18 mouse cellular contexts compared by ENCODE assay signal in the genomic region with DNA sequence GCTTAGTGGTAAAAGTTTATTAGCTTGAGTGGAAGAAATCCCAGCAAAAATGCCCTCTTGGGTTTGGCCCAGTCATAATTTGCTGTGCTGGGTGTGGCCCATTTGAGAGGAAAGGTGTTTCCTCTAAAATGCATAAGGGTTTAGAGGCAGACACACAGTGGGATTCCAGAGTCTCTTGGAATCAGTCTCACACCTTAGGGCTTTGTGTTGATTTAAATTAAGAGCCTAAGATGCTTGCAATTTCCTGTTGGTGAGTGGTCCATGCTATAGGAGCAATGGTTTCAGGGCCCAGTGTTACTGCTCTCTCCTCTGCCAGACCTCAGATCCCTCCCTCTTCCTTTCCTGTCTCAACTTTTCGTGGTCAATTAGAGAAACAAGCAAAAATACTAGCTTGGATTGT. TPM values are rescaled to one million over a fixed set of nuclear protein-coding genes. Genes with fewer than 3 reads are reported as not detected.
DNase-seq lines count a peak whose midpoint lies in the region; ATAC-seq and TF ChIP-seq lines count a peak whose summit lies in the region.
"Had no signal": no experiment of that assay in that cellular context is flagged by ENCODE, and none has a peak within 500 bp of the region (broad histone marks: within the 10 kb centered on the region; RNA-seq: fewer than 3 reads in every experiment).

No protein-coding gene starts in this region.

- no peak for DNase-seq in embryonic facial prominence, embryonic 10.5 days (ENCODE audit: low spot score)
- DNase-seq in kidney, postnatal 25 days, result no peak
- DNase-seq in cerebellum, postnatal 4 days (ENCODE audit: low spot score in 2 of 2), result no peak
- DNase-seq in right cerebral cortex, postnatal 10 days (ENCODE audit: low spot score in 2 of 2), result no peak
- DNase-seq: cerebellum, postnatal 14 days; gastrocnemius, postnatal 25 days; layer of hippocampus, postnatal 36 days; lung, postnatal 36 days; thymus, postnatal 36 days had no signal

- no peaks in the 10 kb centered on the region for H3K9me3 ChIP-seq in embryonic facial prominence, embryonic 13.5 days
- no peaks in the 10 kb centered on the region for H3K9me3 ChIP-seq in embryonic facial prominence, embryonic 10.5 days
- no peaks in the 10 kb centered on the region for H3K9me3 ChIP-seq in kidney, embryonic 15.5 days (replicated peaks)
- H3K9me3 ChIP-seq in limb, embryonic 12.5 days, result no peaks in the 10 kb centered on the region
- H3K9me3 ChIP-seq: forebrain, embryonic 10.5 days had no signal

- peaks cover 53% of the 10 kb centered on the region for H3K4me1 ChIP-seq in embryonic facial prominence, embryonic 13.5 days
- peaks cover 56% of the 10 kb centered on the region for H3K4me1 ChIP-seq in embryonic facial prominence, embryonic 10.5 days
- H3K4me1 ChIP-seq in kidney, embryonic 15.5 days, result peaks cover 68% of the 10 kb centered on the region
- peaks cover 55% of the 10 kb centered on the region for H3K4me1 ChIP-seq in limb, embryonic 12.5 days (replicated peaks)
- peaks cover 32% of the 10 kb centered on the region for H3K4me1 ChIP-seq in small intestine, adult 2 months (ENCODE audit: control insufficient read depth, insufficient read depth, insufficient read length, low read length)

- peaks cover 16% of the 10 kb centered on the region for H3K36me3 ChIP-seq in embryonic facial prominence, embryonic 13.5 days
- H3K36me3 ChIP-seq in embryonic facial prominence, embryonic 10.5 days (replicated peaks), result peaks cover 25% of the 10 kb centered on the region
- peaks cover 21% of the 10 kb centered on the region for H3K36me3 ChIP-seq in kidney, embryonic 15.5 days
- H3K36me3 ChIP-seq in limb, embryonic 12.5 days, result peaks cover 21% of the 10 kb centered on the region
- H3K36me3 ChIP-seq in small intestine, adult 2 months (ENCODE audit: control insufficient read depth, insufficient read depth, low read length), result peaks cover 11% of the 10 kb centered on the region

- no peak for TF ChIP-seq POLR2A in small intestine, adult 2 months (IDR thresholded peaks at IDR 0.05; ENCODE audit: low read depth, low read length)

- peak overlapping the region; percentile 28; the same call in 1 of the 2 replicates for H3K27ac ChIP-seq in embryonic facial prominence, embryonic 13.5 days
- H3K27ac ChIP-seq in embryonic facial prominence, embryonic 10.5 days (replicated peaks), result no peak overlapping the region
- H3K27ac ChIP-seq in kidney, embryonic 15.5 days, result peak overlapping the region; percentile 57
- H3K27ac ChIP-seq in limb, embryonic 12.5 days, result peak overlapping the region; percentile 35; the same call in 1 of the 2 replicates
- H3K27ac ChIP-seq in small intestine, adult 2 months (ENCODE audit: insufficient read depth, low read depth, low read length), result peak overlapping the region; percentile 73
- H3K27ac ChIP-seq: forebrain, embryonic 10.5 days had no signal

- no peaks in the 10 kb centered on the region for H3K27me3 ChIP-seq in embryonic facial prominence, embryonic 13.5 days
- no peaks in the 10 kb centered on the region for H3K27me3 ChIP-seq in embryonic facial prominence, embryonic 10.5 days (replicated peaks; ENCODE audit: low read depth, poor library complexity, severe bottlenecking)
- H3K27me3 ChIP-seq in kidney, embryonic 15.5 days, result no peaks in the 10 kb centered on the region
- H3K27me3 ChIP-seq in limb, embryonic 12.5 days, result no peaks in the 10 kb centered on the region
- no peaks in the 10 kb centered on the region for H3K27me3 ChIP-seq in small intestine, adult 2 months (ENCODE audit: control insufficient read depth, insufficient read depth, low read length)
- H3K27me3 ChIP-seq: Patski had no signal

- H3K9ac ChIP-seq in embryonic facial prominence, embryonic 13.5 days, result no peak overlapping the region
- H3K9ac ChIP-seq in kidney, embryonic 15.5 days, result no peak overlapping the region
- no peak overlapping the region for H3K9ac ChIP-seq in limb, embryonic 12.5 days (replicated peaks)

- no peak overlapping the region for H3K4me3 ChIP-seq in embryonic facial prominence, embryonic 13.5 days
- H3K4me3 ChIP-seq in embryonic facial prominence, embryonic 10.5 days, result no peak overlapping the region
- no peak overlapping the region for H3K4me3 ChIP-seq in kidney, embryonic 15.5 days (replicated peaks)
- H3K4me3 ChIP-seq in limb, embryonic 12.5 days (replicated peaks), result no peak overlapping the region
- H3K4me3 ChIP-seq in small intestine, adult 2 months (ENCODE audit: low read depth, low read length), result no peak overlapping the region
- H3K4me3 ChIP-seq: forebrain, embryonic 10.5 days had no signal

- no peak overlapping the region for H3K4me2 ChIP-seq in embryonic facial prominence, embryonic 13.5 days
- H3K4me2 ChIP-seq in kidney, embryonic 15.5 days, result no peak overlapping the region
- H3K4me2 ChIP-seq in limb, embryonic 12.5 days, result no peak overlapping the region

- 55% methylated on average over 1 of the region's 1 CpGs for WGBS in embryonic facial prominence, embryonic 13.5 days
- WGBS in embryonic facial prominence, embryonic 10.5 days, result 61% methylated on average over 1 of the region's 1 CpGs
- WGBS in kidney, embryonic 15.5 days, result 33% methylated on average over 1 of the region's 1 CpGs
- 25% methylated on average over 1 of the region's 1 CpGs for WGBS in limb, embryonic 12.5 days
- 3% methylated on average over 1 of the region's 1 CpGs for WGBS in small intestine, adult 2 months

- TF ChIP-seq CTCF in small intestine, adult 2 months (IDR thresholded peaks at IDR 0.05; ENCODE audit: extremely low read depth, insufficient read length, insufficient replicate concordance, low read depth, low read length), result no peak

- ATAC-seq in embryonic facial prominence, embryonic 13.5 days (ENCODE audit: insufficient number of reproducible peaks, insufficient read depth, low FRiP score, low TSS enrichment, low read depth), result no peak
- no peak for ATAC-seq in kidney, embryonic 15.5 days (replicated peaks; ENCODE audit: low FRiP score)
- ATAC-seq in limb, embryonic 12.5 days (ENCODE audit: insufficient number of reproducible peaks, insufficient read depth, low FRiP score, low TSS enrichment, low read depth), result no peak
- ATAC-seq: Patski had no signal

RNA-seq across cellular contexts. Expression of a gene that starts 4.0 kb away (rescaled TPM):
- polyA plus RNA-seq in embryonic facial prominence, embryonic 13.5 days (2015; fragmentation: Nextera tagmentation; extraction: Ambion mirVana), result 81.6 and 87.4 TPM in 2 replicates
- 75.8 and 76.2 TPM in 2 replicates for polyA plus RNA-seq in embryonic facial prominence, embryonic 10.5 days (2016; fragmentation: Nextera tagmentation; extraction: Ambion mirVana)
- 88.0 and 91.1 TPM in 2 replicates for polyA plus RNA-seq in kidney, embryonic 15.5 days (2015; fragmentation: Nextera tagmentation; extraction: Ambion mirVana)
- 80.7 and 86.4 TPM in 2 replicates for polyA plus RNA-seq in limb, embryonic 12.5 days (2016; fragmentation: Nextera tagmentation; extraction: Ambion mirVana)
- polyA plus RNA-seq in small intestine, adult 2 months (2012; rRNA removed), result 59.6 and 97.7 TPM in 2 replicates

RNA-seq across cellular contexts. Expression of a gene that starts 13.8 kb away (rescaled TPM):
- polyA plus RNA-seq in embryonic facial prominence, embryonic 13.5 days (2015; fragmentation: Nextera tagmentation; extraction: Ambion mirVana), result 34.9 and 37.4 TPM in 2 replicates
- polyA plus RNA-seq in embryonic facial prominence, embryonic 10.5 days (2016; fragmentation: Nextera tagmentation; extraction: Ambion mirVana), result 37.0 and 37.3 TPM in 2 replicates
- 35.6 and 38.1 TPM in 2 replicates for polyA plus RNA-seq in kidney, embryonic 15.5 days (2015; fragmentation: Nextera tagmentation; extraction: Ambion mirVana)
- 42.6 and 44.0 TPM in 2 replicates for polyA plus RNA-seq in limb, embryonic 12.5 days (2016; fragmentation: Nextera tagmentation; extraction: Ambion mirVana)
- polyA plus RNA-seq in small intestine, adult 2 months (2012; rRNA removed), result 11.8 and 17.8 TPM in 2 replicates

RNA-seq across cellular contexts. Expression of a gene that starts 33.4 kb away (rescaled TPM):
- not detected in 2 replicates for polyA plus RNA-seq in embryonic facial prominence, embryonic 13.5 days (2015; fragmentation: Nextera tagmentation; extraction: Ambion mirVana)
- polyA plus RNA-seq in embryonic facial prominence, embryonic 10.5 days (2016; fragmentation: Nextera tagmentation; extraction: Ambion mirVana), result not detected in 2 replicates
- 0.09 TPM in 1 of 2 replicates, not detected in the other for polyA plus RNA-seq in kidney, embryonic 15.5 days (2015; fragmentation: Nextera tagmentation; extraction: Ambion mirVana)
- not detected in 2 replicates for polyA plus RNA-seq in limb, embryonic 12.5 days (2016; fragmentation: Nextera tagmentation; extraction: Ambion mirVana)
- not detected in 2 replicates for polyA plus RNA-seq in small intestine, adult 2 months (2012; rRNA removed)
- polyA plus RNA-seq: forebrain, embryonic 10.5 days; intestine, embryonic 14.5 days; neural tube, embryonic 14.5 days; Patski; spleen, adult 2 months had no signal

RNA-seq across cellular contexts. Expression of a gene that starts 36.2 kb away (rescaled TPM):
- polyA plus RNA-seq in embryonic facial prominence, embryonic 13.5 days (2015; fragmentation: Nextera tagmentation; extraction: Ambion mirVana), result 31.7 and 33.1 TPM in 2 replicates
- polyA plus RNA-seq in embryonic facial prominence, embryonic 10.5 days (2016; fragmentation: Nextera tagmentation; extraction: Ambion mirVana), result 39.1 and 42.6 TPM in 2 replicates
- 31.3 and 32.6 TPM in 2 replicates for polyA plus RNA-seq in kidney, embryonic 15.5 days (2015; fragmentation: Nextera tagmentation; extraction: Ambion mirVana)
- 35.0 and 37.8 TPM in 2 replicates for polyA plus RNA-seq in limb, embryonic 12.5 days (2016; fragmentation: Nextera tagmentation; extraction: Ambion mirVana)
- polyA plus RNA-seq in small intestine, adult 2 months (2012; rRNA removed), result 1.2 and 2.3 TPM in 2 replicates

RNA-seq across cellular contexts. Expression of a gene that starts 57.4 kb away (rescaled TPM):
- polyA plus RNA-seq in embryonic facial prominence, embryonic 13.5 days (2015; fragmentation: Nextera tagmentation; extraction: Ambion mirVana), result 84.1 and 89.7 TPM in 2 replicates
- polyA plus RNA-seq in embryonic facial prominence, embryonic 10.5 days (2016; fragmentation: Nextera tagmentation; extraction: Ambion mirVana), result 119 and 126 TPM in 2 replicates
- polyA plus RNA-seq in kidney, embryonic 15.5 days (2015; fragmentation: Nextera tagmentation; extraction: Ambion mirVana), result 79.0 and 80.9 TPM in 2 replicates
- 96.6 and 99.3 TPM in 2 replicates for polyA plus RNA-seq in limb, embryonic 12.5 days (2016; fragmentation: Nextera tagmentation; extraction: Ambion mirVana)
- 82.6 and 133 TPM in 2 replicates for polyA plus RNA-seq in small intestine, adult 2 months (2012; rRNA removed)
